Mouse (Mus musculus): ENCODE results near the gene Dock2.

- no peak for TF ChIP-seq POLR2A (IDR thresholded peaks at IDR 0.05; ENCODE audit: low read depth, low read length)
- no peak for TF ChIP-seq CTCF (IDR thresholded peaks at IDR 0.05; ENCODE audit: extremely low read depth, insufficient read depth, insufficient read length, insufficient replicate concordance)
Measured at GRCm38 (mm10) chr11:34383501-34383900, 400.2 kb downstream of the Dock2 start.

Data from spleen, adult 2 months (tissue).